In the genomic region with DNA sequence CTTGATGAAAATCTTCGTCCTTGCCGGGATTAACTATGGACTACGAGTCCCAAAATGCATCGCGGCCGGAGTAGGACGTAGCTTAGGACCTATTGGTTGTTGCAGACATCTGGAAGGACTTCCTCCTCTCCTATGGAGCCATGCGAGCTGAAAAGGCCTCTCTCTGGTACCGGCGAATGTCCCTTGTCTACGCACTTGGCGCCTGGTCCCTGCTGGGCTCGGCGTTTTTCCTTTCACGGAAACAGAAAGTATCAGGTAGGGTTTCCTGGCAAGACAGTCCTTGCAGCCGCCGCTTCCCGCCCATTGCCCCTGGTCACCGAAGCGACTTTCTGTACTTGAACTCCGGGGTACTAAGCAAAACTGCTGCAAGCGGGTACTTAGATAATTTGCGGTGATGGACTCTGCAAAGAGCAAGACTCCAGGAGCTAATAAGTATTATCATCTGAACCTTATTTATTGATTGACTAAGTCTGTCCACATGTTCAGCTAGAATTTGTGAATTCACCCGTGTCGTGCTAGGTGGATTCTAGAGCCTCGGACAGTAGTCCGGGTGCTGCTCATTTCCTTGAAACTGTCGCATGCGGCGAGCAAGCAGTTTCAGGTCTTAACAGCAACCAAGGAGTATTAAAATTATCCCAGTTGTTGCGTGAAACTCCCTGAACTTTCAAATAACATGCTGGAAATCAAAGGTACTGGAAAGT, we compare ENCODE assay signal across 8 mouse cellular contexts. TPM values are rescaled to one million over a fixed set of nuclear protein-coding genes. Genes with fewer than 3 reads are reported as not detected.
DNase-seq lines count a peak whose midpoint lies in the region; ATAC-seq and TF ChIP-seq lines count a peak whose summit lies in the region.

A gene (plus strand): TSS at position 104 of the 701 bp plus-strand sequence.

- peaks cover 25% of the 10 kb centered on the region for H3K4me1 ChIP-seq in E14TG2a.4 (replicated peaks; ENCODE audit: low read depth, low read length)
- no peaks in the 10 kb centered on the region; the same call in 1 of the 2 replicates for H3K4me1 ChIP-seq in forebrain, embryonic 11.5 days (replicated peaks; ENCODE audit: control insufficient read depth, insufficient read depth, low read length)
- peaks cover 4% of the 10 kb centered on the region for H3K4me1 ChIP-seq in heart, embryonic 16.5 days (ENCODE audit: control insufficient read depth, insufficient read depth, low read length)
- no peaks in the 10 kb centered on the region; the same call in 1 of the 2 replicates for H3K4me1 ChIP-seq in liver, embryonic 16.5 days (ENCODE audit: control insufficient read depth, low read depth, low read length)
- peaks cover 7% of the 10 kb centered on the region for H3K4me1 ChIP-seq in neural tube, embryonic 13.5 days (replicated peaks)
- no peaks in the 10 kb centered on the region for H3K4me1 ChIP-seq in testis, adult 2 months (ENCODE audit: control insufficient read depth, insufficient read depth, low read length)

- 3% methylated on average over 31 of the region's 31 CpGs for WGBS in forebrain, embryonic 11.5 days
- under 1% methylated on average over 31 of the region's 31 CpGs for WGBS in heart, embryonic 16.5 days
- WGBS in liver, embryonic 16.5 days (ENCODE audit: insufficient replicate concordance) = under 1% methylated on average over 31 of the region's 31 CpGs
- WGBS in neural tube, embryonic 13.5 days = 2% methylated on average over 31 of the region's 31 CpGs

- H3K9me3 ChIP-seq in E14TG2a.4 (ENCODE audit: low read length) = no peaks in the 10 kb centered on the region
- H3K9me3 ChIP-seq in forebrain, embryonic 11.5 days (ENCODE audit: control insufficient read depth, low read length) = no peaks in the 10 kb centered on the region
- H3K9me3 ChIP-seq in heart, embryonic 16.5 days (replicated peaks; ENCODE audit: control insufficient read depth, low read length) = no peaks in the 10 kb centered on the region
- H3K9me3 ChIP-seq in liver, embryonic 16.5 days (replicated peaks; ENCODE audit: control insufficient read depth, low read length) = no peaks in the 10 kb centered on the region
- no peaks in the 10 kb centered on the region for H3K9me3 ChIP-seq in neural tube, embryonic 13.5 days

- H3K27me3 ChIP-seq in E14TG2a.4 (ENCODE audit: insufficient read depth, low read length) = no peaks in the 10 kb centered on the region
- no peaks in the 10 kb centered on the region for H3K27me3 ChIP-seq in forebrain, embryonic 11.5 days (ENCODE audit: control insufficient read depth, insufficient read depth, low read length)
- H3K27me3 ChIP-seq in heart, embryonic 16.5 days (ENCODE audit: control insufficient read depth, insufficient read depth, low read length) = no peaks in the 10 kb centered on the region
- no peaks in the 10 kb centered on the region for H3K27me3 ChIP-seq in liver, embryonic 16.5 days (ENCODE audit: control insufficient read depth, insufficient read depth, low read depth, low read length)
- no peaks in the 10 kb centered on the region for H3K27me3 ChIP-seq in neural tube, embryonic 13.5 days
- H3K27me3 ChIP-seq in testis, adult 2 months (ENCODE audit: control insufficient read depth, insufficient read depth, low read length) = no peaks in the 10 kb centered on the region

- H3K4me3 ChIP-seq in E14TG2a.4 (replicated peaks; ENCODE audit: low read length) = peak within 1 kb of the TSS; percentile 87
- H3K4me3 ChIP-seq in forebrain, embryonic 11.5 days (ENCODE audit: low read depth, low read length) = peak within 1 kb of the TSS; percentile 67
- peak within 1 kb of the TSS; percentile 63 for H3K4me3 ChIP-seq in heart, embryonic 16.5 days (ENCODE audit: low read length)
- peak within 1 kb of the TSS; percentile 67 for H3K4me3 ChIP-seq in liver, embryonic 16.5 days (ENCODE audit: low read depth, low read length)
- H3K4me3 ChIP-seq in neural tube, embryonic 13.5 days = peak within 1 kb of the TSS; percentile 56
- peak within 1 kb of the TSS; percentile 77 for H3K4me3 ChIP-seq in testis, adult 2 months (ENCODE audit: control insufficient read depth, low read depth, low read length)

- H3K4me2 ChIP-seq in forebrain, embryonic 11.5 days (ENCODE audit: low read depth, low read length, severe bottlenecking) = peak within 1 kb of the TSS; percentile 66
- peak within 1 kb of the TSS; percentile 88 for H3K4me2 ChIP-seq in heart, embryonic 16.5 days (ENCODE audit: low read depth, low read length)
- peak within 1 kb of the TSS; percentile 63 for H3K4me2 ChIP-seq in liver, embryonic 16.5 days (ENCODE audit: low read depth, low read length)
- H3K4me2 ChIP-seq in neural tube, embryonic 13.5 days = peak within 1 kb of the TSS; percentile 72

- DNase-seq in c-Kit-positive CD71-positive TER-119-negative erythroid progenitor cells, embryonic 14.5 days (ENCODE audit: low read depth) = peak; percentile 75
- DNase-seq in forebrain, embryonic 11.5 days (ENCODE audit: low spot score) = peak; percentile 85
- peak; percentile 83 to 87 for DNase-seq in kidney, postnatal 4 days

- peaks cover 26% of the 10 kb centered on the region for H3K36me3 ChIP-seq in E14TG2a.4 (ENCODE audit: insufficient read depth, low read length)
- H3K36me3 ChIP-seq in forebrain, embryonic 11.5 days (ENCODE audit: control insufficient read depth, insufficient read depth, low read length) = no peaks in the 10 kb centered on the region; the same call in 1 of the 2 replicates
- H3K36me3 ChIP-seq in heart, embryonic 16.5 days (ENCODE audit: control insufficient read depth, insufficient read depth) = peaks cover 4% of the 10 kb centered on the region; the same call in 1 of the 2 replicates
- H3K36me3 ChIP-seq in liver, embryonic 16.5 days (ENCODE audit: control insufficient read depth, insufficient read depth) = no peaks in the 10 kb centered on the region; the same call in 1 of the 2 replicates
- peaks cover 7% of the 10 kb centered on the region; the same call in 1 of the 2 replicates for H3K36me3 ChIP-seq in neural tube, embryonic 13.5 days
- H3K36me3 ChIP-seq in testis, adult 2 months (ENCODE audit: control insufficient read depth, insufficient read depth, low read length) = no peaks in the 10 kb centered on the region; the same call in 1 of the 2 replicates

- peak; percentile 95 for ATAC-seq in forebrain, embryonic 11.5 days (replicated peaks; ENCODE audit: low FRiP score)
- ATAC-seq in heart, embryonic 16.5 days (replicated peaks; ENCODE audit: extremely low read depth, insufficient read depth, low FRiP score) = peak; percentile 98
- ATAC-seq in liver, embryonic 16.5 days (ENCODE audit: low read depth) = peak; percentile 96
- ATAC-seq in neural tube, embryonic 13.5 days (ENCODE audit: low read depth) = peak; percentile 97

- peak; percentile 43; the same call in 1 of the 2 replicates for TF ChIP-seq POLR2A in testis, adult 2 months (IDR thresholded peaks at IDR 0.05; ENCODE audit: control insufficient read depth, low read depth, low read length)

- TF ChIP-seq CTCF in E14TG2a.4 (conservative IDR thresholded peaks at IDR 0.05; ENCODE audit: low read length) = no peak
- TF ChIP-seq CTCF in testis, adult 2 months (IDR thresholded peaks at IDR 0.05; ENCODE audit: control insufficient read depth, insufficient read depth, insufficient replicate concordance, low read depth, low read length) = no peak

- no peak within 1 kb of the TSS for H3K27ac ChIP-seq in forebrain, embryonic 11.5 days (ENCODE audit: low read depth, low read length)
- peak within 1 kb of the TSS; percentile 30 for H3K27ac ChIP-seq in heart, embryonic 16.5 days (ENCODE audit: low read length)
- H3K27ac ChIP-seq in liver, embryonic 16.5 days (ENCODE audit: low read length) = no peak within 1 kb of the TSS
- H3K27ac ChIP-seq in neural tube, embryonic 13.5 days (replicated peaks) = peak within 1 kb of the TSS; percentile 59; the same call in 1 of the 2 replicates
- no peak within 1 kb of the TSS for H3K27ac ChIP-seq in testis, adult 2 months (ENCODE audit: control insufficient read depth, insufficient read depth, low read depth, low read length)

- peak within 1 kb of the TSS; percentile 77 for H3K9ac ChIP-seq in forebrain, embryonic 11.5 days (ENCODE audit: low read length)
- H3K9ac ChIP-seq in heart, embryonic 16.5 days (ENCODE audit: low read length) = peak within 1 kb of the TSS; percentile 72
- H3K9ac ChIP-seq in liver, embryonic 16.5 days (ENCODE audit: low read depth, low read length) = peak within 1 kb of the TSS; percentile 64
- H3K9ac ChIP-seq in neural tube, embryonic 13.5 days = peak within 1 kb of the TSS; percentile 73

RNA-seq across cellular contexts. Expression of the gene that starts here (rescaled TPM):
- polyA plus RNA-seq in forebrain, embryonic 11.5 days (2014; fragmentation: Nextera tagmentation; extraction: Ambion mirVana) = 32.0 and 40.9 TPM in 2 replicates
- 46.4 and 47.1 TPM in 2 replicates for polyA plus RNA-seq in heart, embryonic 16.5 days (2015; fragmentation: Nextera tagmentation; extraction: Ambion mirVana)
- polyA plus RNA-seq in liver, embryonic 16.5 days (2015; fragmentation: Nextera tagmentation; extraction: Ambion mirVana) = 10.3 and 13.6 TPM in 2 replicates
- polyA plus RNA-seq in neural tube, embryonic 13.5 days (2015; fragmentation: Nextera tagmentation; extraction: Ambion mirVana) = 59.4 and 68.3 TPM in 2 replicates
- 2.3 and 2.7 TPM in 2 replicates for polyA plus RNA-seq in testis, adult 2 months (2012; rRNA removed)

Comparison
In these comparisons a context has a peak if more than half of its experiments do, and no peak if none do; other contexts are left out.
1. H3K27ac ChIP-seq: peak in heart, embryonic 16.5 days (single experiment) and neural tube, embryonic 13.5 days (single experiment); none in forebrain, embryonic 11.5 days (single experiment), liver, embryonic 16.5 days (single experiment) and testis, adult 2 months (single experiment).
2. Peak in every context shown above with its lines, with median percentiles within 50 percentile points of each other: H3K4me3 ChIP-seq, DNase-seq, ATAC-seq, H3K4me2 ChIP-seq and H3K9ac ChIP-seq.